Mouse (Mus musculus) kidney, embryonic 15.5 days (tissue): ENCODE results near the gene Styx. TPM values are rescaled to one million over a fixed set of nuclear protein-coding genes. Genes with fewer than 3 reads are reported as not detected.
A peak's percentile ranks its signal among the peaks of the same experiment; 100 is the strongest.
"Not testable (repeated sequence)": the region's sequence is repeated elsewhere in the genome, so short reads cannot be mapped to it uniquely, and the experiment has no call there.

Experiments
- ATAC-seq: fragments of 200-750 bp; cut with Nextera tagmentation; replicated peaks from 2 replicates; pipeline ENCODE4 v1.8.0; 2017; ENCODE audit warnings: moderate TSS enrichment; ENCODE audit not compliant: low FRiP score
- H3K27ac ChIP-seq: fragments of 300-500 bp; sonication (generic); 2 replicates; pipeline ENCODE4 v1.5.1; 2015; ENCODE audit warnings: mild to moderate bottlenecking, inconsistent platforms
- H3K27me3 ChIP-seq: fragments of 300-500 bp; sonication (generic); 2 replicates; pipeline ENCODE4 v1.6.1; 2015; ENCODE audit warnings: inconsistent platforms
- H3K36me3 ChIP-seq: fragments of 300-500 bp; sonication (generic); 2 replicates; pipeline ENCODE4 v1.6.1; 2015; ENCODE audit warnings: inconsistent platforms
- H3K4me1 ChIP-seq: fragments of 300-500 bp; sonication (generic); 2 replicates; pipeline ENCODE4 v1.6.1; 2015; ENCODE audit warnings: inconsistent platforms
- H3K4me2 ChIP-seq: fragments of 300-500 bp; sonication (generic); 2 replicates; pipeline ENCODE4 v1.6.1; 2015; ENCODE audit warnings: moderate library complexity, mild to moderate bottlenecking, inconsistent platforms
- H3K4me3 ChIP-seq: fragments of 300-500 bp; sonication (generic); replicated peaks from 2 replicates; pipeline ENCODE4 v1.5.1; 2015; ENCODE audit warnings: mild to moderate bottlenecking, inconsistent platforms
- H3K9ac ChIP-seq: fragments of 300-500 bp; sonication (generic); 2 replicates; pipeline ENCODE4 v1.6.1; 2015; ENCODE audit warnings: mild to moderate bottlenecking, inconsistent platforms
- H3K9me3 ChIP-seq: fragments of 300-500 bp; sonication (generic); replicated peaks from 2 replicates; pipeline ENCODE4 v1.6.1; 2016; ENCODE audit warnings: inconsistent platforms
- WGBS: fragments of 180-500 bp; shearing (Covaris S2); methylation state at CpG from one replicate; pipeline ENCODE4 v1.1.7; 2015; ENCODE audit warnings: mixed read lengths; 5-methylcytosine and 5-hydroxymethylcytosine counted together
- polyA plus RNA-seq: library from polyadenylated mRNA; unstranded; fragments of >200 nt; fragmentation: Nextera tagmentation; extraction: Ambion mirVana; gene quantifications from 2 replicates; pipeline ENCODE4 v1.2.1, GENCODE M21; 2015

Styx gene
- polyA plus RNA-seq, 1 experiment from 2014 or later = 57.0 TPM

DNA sequence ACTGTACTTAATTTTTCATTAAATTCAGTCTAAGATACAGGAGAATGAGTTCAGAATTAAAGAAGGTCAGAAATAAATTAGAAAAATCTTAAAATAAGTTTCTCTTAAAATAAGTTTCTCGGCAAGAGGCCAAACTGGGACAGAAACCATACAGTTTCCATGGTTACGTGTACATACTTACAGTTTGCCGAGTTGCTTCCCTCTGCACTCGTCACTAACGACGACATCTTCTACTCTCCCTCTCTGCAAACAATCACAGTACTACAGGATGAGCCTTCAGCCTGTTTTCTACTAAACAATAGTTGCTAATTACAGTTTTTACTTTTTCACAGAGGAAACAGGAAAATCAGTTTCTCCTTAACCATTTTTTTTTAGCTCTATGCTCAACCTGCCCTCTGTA lies 29.9 kb downstream of the Styx start:
- H3K4me2 ChIP-seq = no peak overlapping the region
- H3K27me3 ChIP-seq = no peaks in the 10 kb centered on the region
- no peak overlapping the region for H3K4me3 ChIP-seq
- no peak for ATAC-seq
- H3K36me3 ChIP-seq = peaks cover 48% of the 10 kb centered on the region
- no peaks in the 10 kb centered on the region for H3K4me1 ChIP-seq
- no peaks in the 10 kb centered on the region for H3K9me3 ChIP-seq
- no peak overlapping the region for H3K9ac ChIP-seq
- 89% methylated on average over 6 of the region's 6 CpGs for WGBS
- H3K27ac ChIP-seq = no peak overlapping the region

DNA sequence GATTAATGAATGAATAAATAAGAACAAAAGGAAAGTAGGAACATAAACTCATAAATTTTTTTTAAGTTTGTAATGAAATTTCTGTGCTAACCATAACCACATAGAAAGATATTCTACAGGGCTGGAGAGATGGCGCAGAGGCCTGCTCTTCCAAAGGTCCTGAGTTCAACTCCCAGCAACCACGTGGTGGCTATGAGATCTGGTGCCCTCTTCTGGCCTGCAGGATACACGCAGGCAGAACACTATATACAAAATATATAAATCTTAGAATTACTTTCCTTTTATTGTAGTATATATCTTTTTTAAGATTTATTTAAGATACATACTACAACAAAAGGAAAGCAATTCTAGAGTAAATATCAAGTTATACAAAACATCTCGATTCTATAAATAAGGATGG lies 32.0 kb downstream of the Styx start:
- no peak for ATAC-seq
- Histone ChIP-seq H3K36me3 (peaks cover 48% of the 10 kb centered on the region), H3K4me3 (no peak overlapping the region), H3K4me2 (no peak overlapping the region), H3K4me1 (peaks cover 12% of the 10 kb centered on the region), H3K9ac (no peak overlapping the region), H3K27me3 (no peaks in the 10 kb centered on the region), H3K9me3 (no peaks in the 10 kb centered on the region), H3K27ac (no peak overlapping the region)
- 85% methylated on average over 4 of the region's 4 CpGs for WGBS

DNA sequence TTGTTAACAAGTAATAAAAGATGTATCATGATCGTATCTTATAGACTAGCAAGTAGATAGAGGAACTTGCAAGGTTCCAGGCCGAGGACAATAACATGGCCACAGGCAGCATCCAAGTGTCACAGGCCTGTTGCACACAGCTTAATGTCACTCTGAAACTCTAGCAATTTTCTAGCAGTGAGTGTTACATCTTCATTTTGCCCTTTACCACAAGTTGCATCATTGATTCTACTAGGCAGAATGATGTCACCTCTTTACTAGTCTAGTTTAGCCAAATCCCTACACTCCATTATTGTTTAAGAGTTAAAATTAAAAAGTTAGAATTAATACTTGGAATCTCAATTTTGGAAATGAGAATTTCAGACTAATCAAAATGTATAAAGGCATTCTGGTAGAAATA lies 34.7 kb downstream of the Styx start:
- ATAC-seq = no peak
- Histone ChIP-seq H3K9me3 (no peaks in the 10 kb centered on the region), H3K36me3 (peaks cover 23% of the 10 kb centered on the region), H3K27me3 (no peaks in the 10 kb centered on the region), H3K4me3 (no peak overlapping the region), H3K4me1 (peaks cover 17% of the 10 kb centered on the region), H3K9ac (no peak overlapping the region), H3K4me2 (no peak overlapping the region), H3K27ac (no peak overlapping the region)
- WGBS = 90% methylated on average over 2 of the region's 2 CpGs

DNA sequence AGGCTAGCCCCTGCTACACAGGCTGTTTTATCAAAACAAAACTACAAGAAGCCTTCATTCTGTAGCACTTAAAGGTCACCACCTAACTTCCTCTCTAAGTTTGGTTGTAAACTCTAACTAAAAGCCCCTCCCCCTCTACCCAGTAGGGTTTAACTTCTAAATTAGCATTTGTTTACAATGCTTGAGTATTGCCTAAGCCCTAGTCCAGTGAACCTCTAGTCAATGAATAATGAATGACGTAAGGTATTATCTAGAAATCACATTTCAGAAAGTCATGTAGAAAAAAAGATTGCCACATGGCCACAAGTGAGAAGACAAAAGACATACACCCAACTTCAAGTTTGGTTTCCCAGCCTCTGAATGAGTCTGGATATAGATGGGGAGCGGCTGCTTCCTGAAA lies 36.6 kb downstream of the Styx start:
- 0 out of 2 replicates have a peak overlapping the region, but pooled peaks have one; percentile 86 for H3K9ac ChIP-seq
- no peaks in the 10 kb centered on the region for H3K9me3 ChIP-seq
- 18% methylated on average over 2 of the region's 2 CpGs for WGBS
- H3K4me1 ChIP-seq = peaks cover 17% of the 10 kb centered on the region
- ATAC-seq = peak; percentile 27; the same call in 1 of the 2 replicates
- H3K27ac ChIP-seq = peak overlapping the region; percentile 93
- peak overlapping the region; percentile 81 for H3K4me2 ChIP-seq
- H3K36me3 ChIP-seq = peaks cover 8% of the 10 kb centered on the region; the same call in 1 of the 2 replicates
- peak overlapping the region; percentile 81 for H3K4me3 ChIP-seq
- H3K27me3 ChIP-seq = no peaks in the 10 kb centered on the region

DNA sequence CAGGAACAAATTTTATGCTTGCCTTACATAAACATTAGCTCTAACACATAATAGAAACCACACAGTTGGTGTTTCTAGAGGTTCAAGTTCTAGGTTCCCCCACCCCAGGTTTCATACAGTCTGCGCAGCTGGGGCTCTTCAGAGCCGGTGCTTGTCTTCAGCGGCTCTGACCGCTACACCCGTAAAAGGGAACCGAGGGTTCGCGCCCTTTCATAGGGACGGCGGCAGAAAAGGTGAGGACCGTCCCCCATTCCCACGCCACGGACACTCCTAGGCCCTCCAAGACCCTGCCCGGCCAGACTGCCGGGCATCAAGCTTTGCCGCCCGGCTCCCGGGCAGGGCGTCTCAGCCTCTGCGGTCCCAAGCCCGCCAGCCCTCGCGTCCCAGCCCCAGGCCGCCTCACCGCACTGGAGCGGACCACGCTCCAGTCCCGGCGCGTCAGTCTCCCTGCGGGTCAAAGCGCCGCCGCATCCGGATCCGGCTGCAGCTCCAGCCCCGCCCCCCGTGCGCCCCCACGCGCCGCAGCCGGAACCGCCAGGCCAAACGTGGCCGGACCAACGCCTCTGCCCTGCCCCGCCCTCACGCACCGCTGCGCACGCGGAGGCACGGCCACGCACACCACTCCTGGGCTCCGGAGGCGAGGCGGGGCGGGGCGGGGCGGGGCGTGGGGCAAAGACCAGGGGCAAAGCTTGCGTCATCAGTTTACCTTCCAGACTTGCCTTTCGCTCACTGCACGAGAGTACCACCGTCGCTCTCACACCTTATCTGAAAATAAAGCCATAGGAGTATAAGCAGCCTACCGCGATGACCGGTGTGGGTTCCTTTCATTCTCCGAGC lies 37.7 kb downstream of the Styx start:
- ATAC-seq = peak; percentile 97
- under 1% methylated on average over 68 of the region's 71 CpGs for WGBS
- Histone ChIP-seq H3K4me3 (peak overlapping the region; percentile 81), H3K27ac (peak overlapping the region; percentile 93), H3K36me3 (no peaks in the 10 kb centered on the region), H3K4me2 (peak overlapping the region; percentile 81), H3K27me3 (no peaks in the 10 kb centered on the region), H3K9ac (peak overlapping the region; percentile 86), H3K4me1 (peaks cover 17% of the 10 kb centered on the region), H3K9me3 (no peaks in the 10 kb centered on the region)

DNA sequence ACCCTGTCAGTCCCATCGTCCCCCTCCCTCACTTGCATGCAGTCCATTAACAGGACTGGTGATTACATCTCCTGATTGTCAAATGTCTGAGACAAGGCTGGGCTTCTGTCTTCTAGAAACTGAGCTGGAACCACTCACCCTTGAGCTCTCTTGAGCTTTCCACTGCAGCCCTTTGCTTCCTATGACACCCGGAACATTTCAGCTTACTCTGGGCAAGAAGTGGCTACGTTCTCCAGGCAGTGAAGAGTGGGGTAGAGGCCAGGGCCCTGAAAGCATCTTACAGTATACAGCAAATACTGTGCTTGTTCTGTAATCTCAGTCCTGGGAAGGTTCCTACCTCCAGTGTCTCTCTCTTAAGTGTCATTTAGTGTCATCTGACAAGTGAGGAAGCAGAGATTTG lies 38.3 kb downstream of the Styx start:
- peak overlapping the region; percentile 81 for H3K4me2 ChIP-seq
- H3K4me1 ChIP-seq = peaks cover 17% of the 10 kb centered on the region
- no peaks in the 10 kb centered on the region for H3K27me3 ChIP-seq
- no peak; the same call in 1 of the 2 replicates for ATAC-seq
- H3K27ac ChIP-seq = peak overlapping the region; percentile 93
- 16% methylated on average over 3 of the region's 3 CpGs for WGBS
- H3K9me3 ChIP-seq = no peaks in the 10 kb centered on the region
- peak overlapping the region; percentile 81 for H3K4me3 ChIP-seq
- no peaks in the 10 kb centered on the region for H3K36me3 ChIP-seq
- peak overlapping the region; percentile 86 for H3K9ac ChIP-seq

DNA sequence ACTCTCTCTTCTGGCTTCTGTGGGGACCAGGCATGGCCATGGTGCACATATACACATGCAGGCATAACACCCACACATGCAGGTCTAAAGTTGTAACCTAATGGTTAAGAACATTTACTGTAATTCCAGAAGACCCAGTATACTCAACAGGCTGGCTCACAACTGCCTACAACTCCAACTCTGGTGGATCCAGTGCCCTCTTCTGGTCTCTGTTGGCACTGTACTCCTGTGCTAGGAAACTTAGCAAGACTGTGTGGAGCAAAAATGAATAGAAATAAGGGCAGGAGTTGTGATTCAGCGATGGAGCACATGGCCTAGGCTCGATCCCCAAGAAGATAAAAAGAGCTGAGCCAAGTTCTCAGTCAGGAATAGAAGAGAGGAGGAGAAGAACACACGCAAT lies 48.9 kb downstream of the Styx start:
- Histone ChIP-seq H3K27ac (no peak overlapping the region), H3K4me2 (no peak overlapping the region), H3K9ac (no peak overlapping the region), H3K36me3 (no peaks in the 10 kb centered on the region), H3K27me3 (no peaks in the 10 kb centered on the region), H3K4me1 (no peaks in the 10 kb centered on the region), H3K9me3 (no peaks in the 10 kb centered on the region), H3K4me3 (no peak overlapping the region)
- no peak for ATAC-seq
- WGBS = 88% methylated on average over 3 of the region's 3 CpGs

DNA sequence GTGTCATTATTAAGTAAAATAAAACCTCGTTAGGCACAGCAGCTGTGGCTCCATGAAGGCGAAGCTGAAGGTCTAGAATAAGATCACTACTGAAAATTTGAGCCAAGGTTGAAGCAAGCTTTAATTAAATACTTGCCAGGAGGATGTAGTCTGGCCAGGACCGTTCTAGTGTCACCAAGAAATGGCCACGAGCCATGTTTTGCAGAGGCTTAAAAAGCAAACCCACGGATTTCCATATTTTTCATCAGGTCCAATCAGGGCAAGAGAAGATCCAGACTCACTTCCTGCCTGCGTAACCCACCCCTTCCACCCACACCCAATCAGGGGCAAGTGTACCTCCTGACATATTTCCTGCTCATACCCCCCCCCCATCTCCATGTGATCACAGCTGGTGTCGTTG lies 52.8 kb downstream of the Styx start:
- no peak overlapping the region for H3K9ac ChIP-seq
- H3K36me3 ChIP-seq = no peaks in the 10 kb centered on the region
- H3K4me2 ChIP-seq = no peak overlapping the region
- H3K27me3 ChIP-seq = no peaks in the 10 kb centered on the region
- WGBS = 85% methylated on average over 7 of the region's 7 CpGs
- H3K4me3 ChIP-seq = no peak overlapping the region
- ATAC-seq = no peak
- no peaks in the 10 kb centered on the region for H3K9me3 ChIP-seq
- no peak overlapping the region for H3K27ac ChIP-seq
- no peaks in the 10 kb centered on the region for H3K4me1 ChIP-seq

DNA sequence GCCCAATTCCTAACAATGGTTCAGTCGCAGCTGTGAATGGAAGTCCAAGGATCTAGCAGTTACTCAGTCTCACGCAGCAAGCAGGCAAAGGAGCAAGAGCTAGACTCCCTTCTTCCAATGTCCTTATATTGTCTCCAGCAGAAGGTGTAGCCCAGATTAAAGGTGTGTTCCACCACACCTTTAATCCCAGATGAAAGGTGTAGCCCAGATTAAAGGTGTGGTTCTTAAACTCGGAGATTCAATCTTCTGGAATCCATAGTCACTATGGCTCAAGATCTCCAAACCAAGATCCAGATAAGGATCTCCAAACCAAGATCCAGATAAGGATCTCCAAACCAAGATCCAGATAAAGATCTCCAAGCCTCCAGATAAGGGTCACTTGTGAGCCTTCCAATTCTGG lies 53.9 kb downstream of the Styx start, which contains the start of gene Gnpnat1:
TSS of gene Gnpnat1 (minus strand) at position 101 of the 400 bp plus-strand sequence.
- H3K36me3 ChIP-seq, H3K4me2 ChIP-seq, ATAC-seq, H3K4me1 ChIP-seq, H3K27me3 ChIP-seq, H3K27ac ChIP-seq, H3K4me3 ChIP-seq, H3K9ac ChIP-seq, H3K9me3 ChIP-seq: not testable (repeated sequence)
- WGBS = 81% methylated on average over 2 of the region's 3 CpGs

DNA sequence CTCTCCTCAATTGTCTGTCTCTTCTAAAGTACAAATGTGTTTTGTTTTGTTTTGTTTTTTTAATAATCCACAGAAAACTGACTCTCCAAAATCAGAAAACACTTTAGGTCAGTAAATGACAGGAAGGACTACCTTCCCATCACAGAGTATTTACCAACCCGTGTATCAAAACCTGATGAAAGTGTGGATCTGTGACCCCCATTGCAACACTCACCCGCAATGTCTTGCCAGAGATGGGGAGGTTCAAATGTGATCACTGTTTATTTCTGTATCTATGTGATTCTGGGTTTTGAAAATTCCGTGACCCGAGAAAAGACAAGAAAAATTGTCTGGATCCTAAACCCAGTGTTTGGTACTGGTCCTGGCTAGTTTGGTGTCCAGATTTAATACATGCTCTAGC lies 65.4 kb downstream of the Styx start:
- Histone ChIP-seq H3K4me3 (no peak overlapping the region), H3K4me2 (no peak overlapping the region), H3K4me1 (no peaks in the 10 kb centered on the region), H3K27me3 (no peaks in the 10 kb centered on the region), H3K36me3 (no peaks in the 10 kb centered on the region), H3K9ac (no peak overlapping the region), H3K27ac (no peak overlapping the region), H3K9me3 (no peaks in the 10 kb centered on the region)
- 91% methylated on average over 4 of the region's 4 CpGs for WGBS
- ATAC-seq = no peak

DNA sequence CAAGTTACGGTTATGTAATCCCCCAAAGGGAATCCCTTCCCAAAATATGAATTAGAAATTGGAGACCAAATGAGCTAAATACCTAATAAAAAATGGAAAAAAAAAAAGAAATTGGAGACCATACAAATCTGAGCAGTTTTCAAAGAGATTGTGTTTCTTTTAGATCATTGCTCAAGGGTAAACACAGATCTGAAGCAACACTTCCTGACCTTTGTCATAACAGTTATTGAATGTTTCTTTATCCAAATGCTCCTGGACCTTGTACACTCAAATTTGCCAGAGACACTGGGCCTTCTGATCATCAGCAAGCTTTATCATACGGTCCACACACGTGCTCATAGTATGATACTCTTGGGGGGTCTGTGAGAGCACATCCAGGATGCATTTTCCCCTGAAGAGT lies 67.7 kb downstream of the Styx start:
- ATAC-seq = no peak
- no peak overlapping the region for H3K4me2 ChIP-seq
- 78% methylated on average over 3 of the region's 3 CpGs for WGBS
- H3K4me3 ChIP-seq = no peak overlapping the region
- no peaks in the 10 kb centered on the region for H3K4me1 ChIP-seq
- H3K27me3 ChIP-seq = no peaks in the 10 kb centered on the region
- H3K27ac ChIP-seq = no peak overlapping the region
- H3K9me3 ChIP-seq = no peaks in the 10 kb centered on the region
- H3K36me3 ChIP-seq = no peaks in the 10 kb centered on the region
- no peak overlapping the region for H3K9ac ChIP-seq

DNA sequence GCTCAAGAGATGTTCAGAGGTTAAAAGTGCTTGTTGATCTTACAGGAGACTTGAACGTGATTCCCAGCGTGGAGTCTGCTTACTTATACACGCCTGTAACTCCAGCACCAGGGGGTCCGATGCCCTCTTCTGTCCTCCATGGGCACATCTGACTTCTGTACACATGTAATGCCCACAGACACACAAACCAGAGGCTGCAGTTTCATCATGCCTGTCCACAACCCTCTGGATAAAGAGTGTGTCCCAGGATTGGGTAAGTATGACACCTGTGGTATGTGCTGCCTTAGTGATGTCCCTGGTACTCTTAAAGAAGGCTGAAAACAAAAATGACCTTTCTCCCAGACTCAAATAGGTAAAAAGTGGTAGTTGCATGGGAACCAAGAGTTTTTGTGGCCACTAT lies 68.4 kb downstream of the Styx start:
- Histone ChIP-seq H3K27me3 (no peaks in the 10 kb centered on the region), H3K4me2 (no peak overlapping the region), H3K4me1 (no peaks in the 10 kb centered on the region), H3K9ac (no peak overlapping the region), H3K9me3 (no peaks in the 10 kb centered on the region), H3K27ac (no peak overlapping the region), H3K36me3 (no peaks in the 10 kb centered on the region), H3K4me3 (no peak overlapping the region)
- 77% methylated on average over 4 of the region's 4 CpGs for WGBS
- no peak for ATAC-seq

DNA sequence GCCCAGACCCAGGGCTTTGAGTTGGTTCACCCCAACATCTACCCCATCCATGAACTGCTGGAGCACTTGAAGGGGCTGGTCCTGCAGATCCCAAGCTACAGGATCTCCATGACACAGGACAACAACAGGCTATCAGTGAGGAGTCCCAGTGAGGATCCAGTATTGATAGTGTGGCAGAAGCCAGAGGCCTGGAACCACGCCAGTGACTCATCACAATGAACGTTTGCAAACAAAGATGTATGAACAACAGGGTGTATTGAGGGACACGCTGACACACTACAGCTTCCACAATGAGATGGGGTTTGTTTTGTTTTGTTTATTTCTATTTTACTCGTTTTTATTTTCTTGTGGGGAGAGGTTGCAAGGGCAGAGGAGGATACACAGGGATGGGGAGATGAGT lies 71.5 kb downstream of the Styx start:
- Histone ChIP-seq H3K4me1 (no peaks in the 10 kb centered on the region), H3K4me3 (no peak overlapping the region), H3K4me2 (no peak overlapping the region), H3K36me3 (no peaks in the 10 kb centered on the region), H3K9ac (no peak overlapping the region), H3K9me3 (peaks cover 7% of the 10 kb centered on the region), H3K27ac (no peak overlapping the region), H3K27me3 (no peaks in the 10 kb centered on the region)
- 73% methylated on average over 4 of the region's 4 CpGs for WGBS
- no peak for ATAC-seq
